Mouse (Mus musculus): ENCODE data around the gene Mphosph8.
A peak's percentile ranks its signal among the peaks of the same experiment; 100 is the strongest.

The Mphosph8 gene

GRCm38 (mm10) chr14:56667969-56668802, at the start of gene Mphosph8:
TSS of gene Mphosph8 (plus strand) at chr14:56668248.
- peak; percentile 99 for ATAC-seq (ENCODE audit: low TSS enrichment)

DNA sequence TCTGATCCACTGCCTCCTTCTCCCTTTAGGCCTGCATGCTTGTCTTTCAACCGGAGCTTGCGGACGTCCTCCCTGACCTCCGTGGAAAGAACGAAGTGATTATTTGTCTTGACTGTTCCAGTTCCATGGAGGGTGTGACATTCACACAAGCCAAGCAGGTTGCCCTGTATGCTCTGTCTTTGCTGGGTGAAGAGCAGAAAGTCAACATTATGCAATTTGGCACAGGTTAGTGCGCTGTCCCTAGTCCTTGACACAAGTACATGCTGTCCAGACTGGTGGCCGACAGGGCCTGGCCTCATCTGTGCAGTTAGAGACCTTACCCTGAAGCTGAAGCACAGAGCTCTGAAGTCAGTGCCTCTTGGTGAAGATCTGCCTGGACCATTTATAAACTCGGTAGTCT, 47.6 kb upstream of the Mphosph8 start:
- no peak for ATAC-seq (ENCODE audit: low TSS enrichment)

- ATAC-seq (ENCODE audit: low TSS enrichment), result no peak
Measured at GRCm38 (mm10) chr14:56626202-56626601, 41.8 kb upstream of the Mphosph8 start.

GRCm38 (mm10) chr14:56628336-56628735, 39.7 kb upstream of the Mphosph8 start:
- peak; percentile 98 for ATAC-seq (ENCODE audit: low TSS enrichment)

DNA sequence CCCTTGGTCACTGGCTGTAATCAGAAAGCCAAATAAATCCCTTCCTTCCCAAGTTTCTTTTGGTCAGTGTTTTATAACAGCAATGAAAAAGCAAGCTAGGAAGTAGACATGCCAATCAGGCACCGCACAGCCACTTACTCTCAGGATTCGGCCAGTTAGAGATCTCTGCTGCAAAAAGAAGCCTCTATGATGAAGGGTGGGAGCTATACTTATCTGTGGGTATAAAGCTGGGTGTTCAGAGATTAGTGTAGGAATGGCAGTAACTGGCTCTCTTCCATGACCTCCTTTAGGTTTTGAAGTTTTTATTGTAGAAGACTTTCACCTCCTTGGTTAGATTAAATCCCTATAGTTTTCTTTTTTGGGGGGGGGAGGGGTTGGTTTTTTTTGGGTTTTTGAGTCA, 36.9 kb upstream of the Mphosph8 start:
- no peak for ATAC-seq (ENCODE audit: low TSS enrichment)

DNA sequence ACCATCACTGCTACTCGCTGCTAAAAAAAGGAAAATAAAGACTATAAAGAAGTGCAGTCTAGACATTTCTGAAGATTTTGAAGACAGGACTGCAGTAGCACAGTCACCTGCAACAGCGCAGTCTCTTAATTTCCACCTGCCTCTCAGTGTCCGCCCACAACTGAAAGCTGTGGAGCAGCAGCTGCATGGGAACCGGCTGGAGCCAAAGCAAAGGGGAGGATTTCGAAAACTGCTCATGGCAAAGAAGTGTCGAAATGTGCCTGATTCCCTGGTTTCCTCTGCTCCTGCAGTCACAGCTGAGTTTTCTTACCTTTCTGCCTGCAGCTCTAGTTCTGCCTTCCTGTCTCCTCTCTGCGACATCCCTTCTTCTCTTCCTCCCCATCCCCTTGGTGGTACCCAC, 20.8 kb upstream of the Mphosph8 start:
- ATAC-seq (ENCODE audit: low TSS enrichment), result no peak

DNA sequence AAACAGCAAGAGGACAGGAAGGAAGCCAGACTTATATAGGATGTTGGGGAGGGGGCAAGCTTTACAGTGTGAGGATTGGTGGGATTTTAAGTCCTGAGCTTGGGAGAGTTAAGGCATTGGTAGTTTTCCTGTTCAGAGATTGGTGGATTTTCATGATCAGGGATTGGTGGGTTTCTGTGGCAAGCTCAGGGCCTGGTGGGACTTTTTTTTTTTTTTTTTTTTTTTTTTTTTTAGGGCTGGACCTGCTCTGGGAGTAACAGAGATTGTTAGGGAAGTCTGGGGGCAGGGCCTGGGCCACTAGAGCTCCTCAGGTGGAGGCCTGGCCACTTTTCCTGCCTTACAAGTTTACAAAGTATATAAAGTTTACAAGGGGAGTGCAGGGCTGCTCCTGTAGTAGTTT, 18.6 kb upstream of the Mphosph8 start:
- ATAC-seq (ENCODE audit: low TSS enrichment), result no peak

DNA sequence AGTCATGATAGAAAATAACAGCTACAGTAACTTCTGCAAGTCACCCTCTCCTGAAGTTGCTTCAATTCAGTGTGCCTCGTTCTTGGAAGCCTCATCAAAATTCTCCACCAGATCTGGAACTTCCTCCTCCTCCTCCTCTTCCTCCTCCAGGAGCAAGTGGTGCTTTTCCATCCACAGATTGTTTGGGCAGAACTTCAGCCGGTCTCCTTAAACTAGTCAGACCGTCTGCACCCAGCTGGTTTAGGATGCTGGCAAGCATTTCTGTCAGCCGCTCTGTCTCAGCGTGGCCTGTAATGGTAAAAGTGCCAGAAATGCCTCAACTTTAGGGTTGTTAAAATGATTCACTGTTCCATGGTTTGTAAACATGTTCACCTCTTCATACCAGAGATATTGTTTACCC, 2.4 kb upstream of the Mphosph8 start:
- ATAC-seq (ENCODE audit: low TSS enrichment), result no peak

DNA sequence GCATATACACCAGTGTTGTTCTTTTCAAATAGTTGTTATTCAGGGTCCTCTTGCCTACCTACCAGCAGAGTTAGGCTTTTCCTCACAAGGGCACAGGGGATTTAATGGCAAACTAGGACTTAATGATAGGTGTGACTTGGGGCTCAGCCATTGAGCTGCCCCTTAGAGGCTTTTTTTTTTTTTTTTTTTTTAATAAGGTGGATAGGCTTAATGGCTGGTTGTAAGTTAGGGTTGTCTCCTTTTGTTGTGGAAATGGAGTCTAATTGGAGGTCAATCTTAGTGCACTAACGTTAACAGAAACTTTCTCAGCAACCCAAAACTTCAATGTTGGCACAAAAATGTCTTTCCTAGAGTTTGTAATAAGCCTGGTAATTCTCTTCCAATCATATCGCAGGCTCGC, 1.1 kb upstream of the Mphosph8 start:
- no peak for ATAC-seq (ENCODE audit: low TSS enrichment)

GRCm38 (mm10) chr14:56669046-56669620, 1.1 kb downstream of the Mphosph8 start:
- no peak for ATAC-seq (ENCODE audit: low TSS enrichment)

GRCm38 (mm10) chr14:56685426-56685825, 17.4 kb downstream of the Mphosph8 start:
- ATAC-seq (ENCODE audit: low TSS enrichment), result no peak

DNA sequence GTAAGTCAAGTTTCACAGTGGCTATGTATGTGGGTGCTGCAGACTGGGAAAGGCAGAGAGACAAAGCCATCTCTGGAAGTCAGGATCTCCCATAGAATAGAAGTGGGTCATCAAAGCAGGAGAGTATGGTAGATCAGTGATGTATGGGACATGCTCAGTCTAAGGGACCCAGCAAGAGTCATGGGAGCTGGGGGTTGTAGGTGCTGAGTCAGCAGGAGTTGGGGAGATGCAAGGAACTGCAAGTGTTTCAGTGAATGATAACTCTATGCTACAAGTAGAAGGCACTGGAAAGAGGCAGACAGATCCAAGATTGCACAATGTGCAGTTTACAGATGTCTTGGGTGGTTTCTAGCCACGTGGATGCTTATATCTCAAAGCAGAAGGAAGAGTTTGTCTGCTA, 21.1 kb downstream of the Mphosph8 start:
- ATAC-seq (ENCODE audit: low TSS enrichment), result no peak

- ATAC-seq (ENCODE audit: low TSS enrichment), result peak; percentile 89
Measured at GRCm38 (mm10) chr14:56689766-56690165, 21.7 kb downstream of the Mphosph8 start.

DNA sequence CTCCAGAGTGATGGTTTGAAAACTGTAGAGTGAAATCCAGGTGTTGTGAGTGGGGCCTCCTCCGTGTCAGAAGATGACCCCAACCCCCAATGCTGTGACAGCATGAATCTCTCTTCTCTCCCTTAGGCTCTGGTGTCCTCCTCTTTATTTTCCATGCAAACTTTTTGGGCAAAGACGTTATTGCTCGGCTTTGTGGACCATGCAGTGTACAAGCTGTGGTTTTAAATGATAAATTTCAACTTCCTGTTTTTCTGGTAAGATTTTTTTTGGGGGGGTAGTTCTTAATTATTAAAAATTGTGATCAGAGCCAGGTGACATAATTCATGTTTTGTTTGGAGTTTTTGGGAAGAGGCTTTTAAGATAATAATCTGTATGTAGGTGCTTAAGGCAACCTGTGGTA, 27.4 kb downstream of the Mphosph8 start:
- ATAC-seq (ENCODE audit: low TSS enrichment), result no peak

GRCm38 (mm10) chr14:56697836-56698235, 29.8 kb downstream of the Mphosph8 start:
- no peak for ATAC-seq (ENCODE audit: low TSS enrichment)

- ATAC-seq (ENCODE audit: low TSS enrichment), result no peak
Measured at GRCm38 (mm10) chr14:56702644-56703043, 34.6 kb downstream of the Mphosph8 start.

GRCm38 (mm10) chr14:56705687-56706086, 37.6 kb downstream of the Mphosph8 start:
- no peak for ATAC-seq (ENCODE audit: low TSS enrichment)

GRCm38 (mm10) chr14:56726493-56726892, 58.4 kb downstream of the Mphosph8 start:
- ATAC-seq (ENCODE audit: low TSS enrichment), result no peak

- no peak for ATAC-seq (ENCODE audit: low TSS enrichment)
Measured at GRCm38 (mm10) chr14:56740175-56740574, 72.1 kb downstream of the Mphosph8 start.
